Mouse (Mus musculus): ENCODE data around the gene Jag2. TPM values are rescaled to one million over a fixed set of nuclear protein-coding genes. Genes with fewer than 3 reads are reported as not detected.

The Jag2 gene
- 10 to 100 TPM; 29.4 to 40.0 TPM for total RNA-seq (2021)
- long read RNA-seq, experiment 1, full-length matches to known transcripts = 8 of 69 reads
- long read RNA-seq, experiment 1, partial matches to known transcripts = 31 of 69 reads
- long read RNA-seq, experiment 1, other reads (novel, unspliced or antisense) = 30 of 69 reads
- long read RNA-seq, experiment 2, full-length matches to known transcripts = 4 of 29 reads
- long read RNA-seq, experiment 2, partial matches to known transcripts = 10 of 29 reads
- long read RNA-seq, experiment 2, other reads (novel, unspliced or antisense) = 15 of 29 reads

DNA sequence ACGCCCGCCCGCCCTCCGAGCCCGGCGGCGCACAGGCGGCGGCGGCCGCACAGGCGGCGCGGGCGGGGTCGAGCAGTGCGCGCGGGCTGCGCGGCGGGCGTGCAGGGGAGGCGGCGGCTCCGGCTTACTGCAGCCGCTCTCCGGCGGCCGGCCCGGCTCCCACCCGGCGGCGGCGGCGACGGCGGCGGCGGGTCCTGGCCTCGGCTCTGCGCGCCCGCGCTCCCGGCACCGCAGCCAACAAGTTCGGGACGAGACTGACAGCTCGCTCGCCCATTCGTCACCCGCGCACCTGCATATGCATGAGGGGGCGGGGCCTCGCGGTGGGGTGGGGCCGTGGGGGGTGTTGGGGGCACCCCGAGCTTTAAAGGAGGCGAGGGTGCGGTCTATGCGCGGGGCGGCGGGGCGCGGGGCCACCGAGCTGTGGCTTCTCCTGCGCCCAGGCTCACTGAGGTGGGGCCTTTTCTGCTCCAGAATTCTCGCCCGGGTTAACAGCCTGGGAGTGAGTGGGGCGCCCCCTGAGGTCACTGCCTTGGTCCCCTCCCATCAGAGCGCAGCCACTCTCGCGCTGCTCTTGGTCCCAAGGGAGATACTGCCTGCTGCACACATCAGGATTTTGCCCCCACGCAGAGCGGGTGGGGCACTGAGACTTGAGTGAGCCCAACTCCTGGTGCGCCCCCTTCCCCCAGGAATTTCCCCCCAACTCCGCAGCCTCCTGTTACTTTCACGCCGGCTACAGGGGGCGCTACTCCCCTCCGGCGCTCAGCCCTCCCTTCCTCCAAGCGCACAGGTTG, at the start of gene Jag2:
TSS of gene Jag2 (minus strand) at position 215 of the 791 bp plus-strand sequence.
- DNase-seq = peak; percentile 73

DNA sequence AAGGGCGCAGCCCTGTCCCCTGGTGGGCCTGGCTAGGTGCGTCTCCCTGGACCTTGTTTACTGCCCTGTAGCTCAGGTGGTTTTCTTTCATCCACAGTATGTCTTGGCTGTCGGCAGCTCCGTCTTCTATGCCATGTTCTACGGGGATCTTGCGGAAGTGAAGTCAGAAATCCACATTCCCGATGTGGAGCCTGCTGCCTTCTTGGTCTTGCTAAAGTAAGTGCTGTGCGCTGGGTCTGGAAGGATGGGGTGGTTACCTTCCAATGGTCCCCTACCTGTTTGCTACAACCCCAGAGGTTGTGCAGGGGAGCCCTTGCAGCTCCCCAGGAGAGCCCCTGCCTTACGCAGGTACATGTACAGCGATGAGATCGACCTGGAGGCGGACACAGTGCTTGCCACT, 47.6 kb upstream of the Jag2 start:
- no peak for DNase-seq

DNA sequence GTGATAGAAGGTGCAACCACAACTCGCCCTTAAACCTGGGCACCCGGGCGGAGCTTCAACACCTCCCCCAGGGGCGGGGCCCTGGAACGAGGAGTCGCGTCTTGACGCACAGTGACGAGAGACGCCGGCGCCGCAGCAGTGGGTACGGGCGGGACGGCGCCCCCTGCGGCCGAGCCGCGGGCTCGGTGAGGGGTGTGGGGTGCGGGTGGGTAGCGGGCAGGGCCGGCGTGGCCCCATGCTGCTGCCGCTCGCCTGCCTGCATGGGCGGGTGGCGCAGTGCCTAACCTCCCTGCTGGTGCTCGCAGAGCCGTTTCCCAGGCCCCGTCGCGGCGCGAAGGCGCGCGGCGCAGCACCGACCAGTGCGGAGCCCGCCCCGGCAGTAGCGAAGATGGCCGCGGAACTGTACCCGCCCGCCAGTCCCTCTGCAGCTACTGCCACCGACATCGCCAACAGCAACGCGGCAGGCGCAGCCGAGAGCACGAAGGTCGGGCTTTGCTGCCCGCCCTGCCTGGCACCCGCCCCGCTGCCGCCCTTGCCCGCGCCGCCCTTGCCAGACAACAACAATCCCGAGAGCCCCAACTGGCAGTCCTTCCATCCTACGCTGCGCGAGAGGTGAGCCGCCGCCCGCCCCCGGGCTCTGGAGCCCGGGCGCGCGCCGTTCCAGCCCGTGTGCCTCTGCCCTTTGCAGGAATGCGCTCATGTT, 46.9 kb upstream of the Jag2 start, which contains the start of gene Btbd6:
TSS of gene Btbd6 (plus strand) at position 112 of the 703 bp plus-strand sequence.
- peak; percentile 88 for DNase-seq

DNA sequence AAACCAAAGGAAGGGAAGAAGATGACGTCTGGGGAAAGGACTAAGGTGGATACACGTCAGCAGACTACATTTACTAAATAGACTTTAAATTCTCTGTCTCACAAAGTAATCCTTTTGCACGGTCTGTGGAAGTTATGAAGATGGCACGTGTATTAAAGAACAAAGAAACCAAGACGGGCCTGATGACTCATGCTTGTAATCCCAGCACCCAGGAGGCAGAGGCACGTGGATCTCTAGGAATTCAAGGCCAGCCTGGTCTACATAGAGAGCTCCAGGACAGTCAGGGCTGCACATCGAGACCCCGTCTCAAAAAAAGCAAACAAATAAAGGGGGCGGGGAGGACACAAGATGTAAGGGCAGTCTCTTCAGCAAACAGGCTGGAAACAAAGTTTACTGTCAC, 45.2 kb upstream of the Jag2 start:
- no peak for DNase-seq

DNA sequence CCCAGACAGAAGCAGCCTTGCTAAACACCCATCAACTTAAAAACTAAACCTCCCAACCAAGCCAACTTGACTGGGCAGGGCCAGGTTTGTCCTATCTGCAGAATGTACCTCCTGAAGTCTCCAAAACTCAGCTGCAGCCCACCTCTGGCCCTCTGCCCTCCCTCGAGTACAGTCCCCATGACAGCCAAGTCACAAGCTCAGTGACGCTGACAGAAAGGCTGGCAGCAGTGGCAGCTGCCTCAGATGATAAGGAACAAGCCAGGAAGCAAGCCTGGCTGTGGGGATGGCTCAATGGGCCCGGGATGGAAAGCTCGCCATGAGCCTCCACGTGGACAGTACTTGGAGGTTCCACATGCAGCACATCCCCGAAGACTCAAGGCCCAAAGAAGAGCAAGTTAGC, 40.0 kb upstream of the Jag2 start:
- no peak for DNase-seq

DNA sequence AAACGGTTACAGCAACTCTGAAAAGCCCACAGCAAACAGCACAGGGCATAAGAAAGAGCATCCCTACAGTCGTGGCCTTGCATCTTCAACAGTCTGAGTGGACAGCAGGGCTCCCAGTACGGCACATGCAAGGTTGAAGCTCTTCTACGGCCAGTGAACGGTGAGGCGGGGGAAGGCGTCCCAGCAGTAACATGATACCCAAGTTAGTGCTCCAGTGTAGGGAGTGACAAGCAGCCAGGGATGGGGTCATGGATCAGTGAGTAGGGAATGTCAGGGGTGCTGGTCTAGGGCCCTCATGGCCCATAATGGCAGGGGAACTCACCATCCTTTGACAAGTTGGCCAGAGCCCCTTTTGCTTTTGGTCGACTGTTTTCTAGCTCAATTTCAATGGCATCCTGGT, 39.4 kb upstream of the Jag2 start:
- DNase-seq = no peak

DNA sequence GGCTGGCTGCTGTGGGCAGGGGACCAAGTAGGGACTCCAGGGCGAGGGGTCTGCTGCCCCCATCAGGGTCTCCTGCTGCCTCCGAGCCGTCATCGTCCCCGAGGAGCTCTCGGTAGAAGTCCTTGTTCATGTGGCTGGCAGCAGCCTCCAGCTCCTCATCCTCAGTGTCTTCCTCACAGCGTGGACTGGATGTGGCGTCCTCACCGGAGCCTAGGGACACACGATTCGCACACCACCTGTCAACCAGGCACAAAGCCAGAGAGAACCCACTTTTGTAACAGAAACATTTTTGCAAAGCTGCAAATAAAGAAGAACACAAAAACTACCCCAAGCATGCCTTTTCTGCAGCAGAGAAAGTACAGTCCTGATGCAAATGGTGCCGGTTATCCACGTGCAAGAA, 36.2 kb upstream of the Jag2 start:
- DNase-seq = no peak

DNA sequence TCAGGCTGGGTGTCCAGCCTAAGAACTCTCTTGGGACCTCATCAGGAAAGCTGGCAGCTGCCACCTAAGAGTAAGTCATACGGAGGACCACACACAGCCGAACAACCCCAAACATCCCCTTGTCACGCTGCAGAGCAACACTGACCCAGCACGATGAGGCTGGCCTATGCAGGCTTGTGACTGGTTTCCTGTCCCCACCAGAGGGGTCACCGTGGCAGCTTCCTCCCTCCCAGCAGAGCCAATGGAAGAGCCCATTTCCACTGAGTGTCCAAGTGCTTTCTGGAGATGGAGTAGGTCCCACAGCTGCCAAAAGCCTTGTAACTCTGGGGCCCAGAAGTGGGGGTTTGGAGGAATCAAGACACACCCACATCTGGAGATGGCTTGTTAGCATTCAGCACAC, 32.3 kb upstream of the Jag2 start:
- no peak for DNase-seq

DNA sequence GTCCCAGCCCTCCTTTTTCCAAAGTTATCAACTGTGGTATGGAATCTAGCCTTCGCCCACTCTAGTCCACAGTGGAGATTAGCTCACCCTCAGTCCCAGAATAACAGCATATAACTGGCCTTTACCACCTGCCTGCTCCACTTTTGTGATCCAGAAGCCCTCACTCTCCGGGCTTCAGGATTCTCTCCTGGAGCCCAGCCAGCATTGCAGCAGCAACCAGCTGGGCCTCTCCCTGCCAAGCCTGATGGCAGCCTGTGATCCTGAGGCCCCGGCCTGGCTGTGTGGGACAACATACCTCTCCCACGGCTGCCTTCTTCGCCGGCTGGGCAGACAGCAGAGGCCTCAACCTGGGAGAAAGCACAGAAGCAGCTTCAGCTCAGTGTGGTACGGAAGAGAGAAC, 31.9 kb upstream of the Jag2 start:
- peak; percentile 78 for DNase-seq

DNA sequence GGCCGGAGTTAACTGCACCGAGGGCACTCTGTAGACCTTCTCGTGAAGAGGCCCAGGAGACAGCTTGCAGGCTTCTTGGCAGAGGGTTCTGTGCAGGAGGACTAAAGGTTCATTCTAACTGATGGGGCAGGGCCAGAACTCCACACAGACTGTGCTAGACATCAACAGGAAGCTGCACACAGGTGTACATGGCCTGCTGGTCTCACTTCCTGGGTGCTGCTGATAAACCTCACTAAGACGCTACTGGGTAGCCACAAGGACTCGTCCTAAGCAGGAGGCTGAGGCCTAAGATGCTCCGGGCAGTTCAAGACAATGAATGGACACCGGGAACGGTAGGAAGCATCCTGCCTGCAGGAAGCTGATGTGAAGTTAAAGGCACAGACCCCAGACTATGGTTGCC, 29.8 kb upstream of the Jag2 start:
- DNase-seq = no peak

DNA sequence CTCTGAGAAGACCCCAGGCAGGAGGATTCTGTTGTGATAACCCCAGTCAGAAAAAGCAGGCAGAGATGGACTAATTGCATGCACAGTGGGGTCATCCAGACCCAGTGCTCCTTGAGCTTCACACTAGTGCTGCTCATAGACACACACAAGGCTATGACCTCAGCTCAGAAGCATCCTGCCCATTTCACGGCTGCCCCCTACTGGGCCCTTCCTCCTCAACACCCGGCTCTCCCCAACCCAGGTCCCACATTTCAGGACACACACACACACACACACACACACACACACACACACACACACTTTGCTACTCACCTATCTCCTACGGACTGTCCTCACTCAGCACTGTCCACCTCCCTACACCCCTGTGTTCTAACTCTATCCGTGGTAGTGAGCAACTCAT, 28.7 kb upstream of the Jag2 start:
- DNase-seq = peak; percentile 62

DNA sequence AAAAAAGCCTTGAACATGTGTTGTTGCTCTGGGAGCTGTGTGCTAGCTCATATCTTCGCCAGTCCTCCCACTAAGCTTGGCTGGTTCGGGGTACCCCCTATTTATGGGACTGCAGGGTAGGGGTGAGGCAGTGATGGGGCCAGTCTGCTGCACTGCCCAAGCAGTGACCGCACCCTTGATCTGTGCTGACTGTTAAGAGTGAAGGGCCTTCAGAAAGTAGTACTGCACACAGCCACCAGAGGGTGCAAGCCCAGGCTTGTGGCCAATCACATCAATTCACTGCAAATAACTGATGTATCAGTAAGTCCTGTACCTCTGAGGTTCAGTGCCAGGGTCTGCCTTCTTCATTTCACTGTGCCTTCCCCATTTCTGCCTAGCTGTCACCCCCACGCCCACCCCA, 26.2 kb upstream of the Jag2 start:
- DNase-seq = peak; percentile 84

DNA sequence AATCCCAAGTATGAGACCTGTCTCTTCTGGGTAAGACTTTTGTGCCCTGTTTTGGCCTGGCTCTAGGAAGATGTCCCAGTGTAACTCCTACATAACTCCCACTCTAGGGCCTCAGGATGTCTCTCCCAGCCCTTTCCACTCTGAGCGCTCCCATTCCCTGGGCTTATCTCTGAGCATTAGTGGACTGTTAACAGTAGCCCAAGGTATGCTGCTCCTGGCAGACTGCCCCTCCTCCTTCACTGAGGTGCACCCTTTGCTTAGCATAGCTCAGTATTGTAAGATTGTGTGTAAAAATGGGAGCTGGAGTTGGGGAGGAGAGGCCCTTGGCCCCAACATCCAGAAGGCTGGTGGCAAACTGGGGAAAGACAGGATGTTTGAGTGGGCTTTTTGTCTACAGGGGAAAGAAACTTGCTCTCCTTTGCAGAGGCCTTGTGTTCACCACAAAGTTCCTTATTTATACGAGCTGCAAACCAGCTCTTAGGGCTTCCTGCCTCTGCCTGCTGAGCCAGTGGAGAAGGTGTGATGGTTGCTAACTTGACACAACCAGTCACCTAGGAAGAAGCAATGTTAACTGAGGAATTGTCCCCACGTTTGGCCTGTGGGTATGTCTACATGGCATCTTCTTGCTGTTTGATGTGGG, 23.5 kb upstream of the Jag2 start:
- no peak for DNase-seq

DNA sequence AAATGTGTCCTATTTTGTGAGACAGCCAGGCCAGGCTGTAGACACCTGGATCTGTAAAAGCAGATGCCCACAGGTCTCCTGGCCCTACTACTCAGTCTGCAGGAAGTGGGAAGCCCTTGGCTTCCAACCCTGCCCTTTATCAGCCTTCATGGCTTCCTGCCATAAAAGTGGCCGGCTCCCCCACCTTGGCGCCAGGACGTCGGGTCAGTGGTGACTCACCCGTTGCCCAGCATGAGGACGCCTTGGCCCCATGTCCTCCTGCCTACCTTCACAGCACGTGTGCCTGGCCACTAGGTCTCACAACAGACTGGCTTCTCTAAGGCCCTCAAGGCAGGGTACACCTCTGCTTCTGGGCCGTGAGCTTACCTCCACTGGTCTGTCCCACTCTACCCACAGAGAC, 22.9 kb upstream of the Jag2 start:
- no peak for DNase-seq

DNA sequence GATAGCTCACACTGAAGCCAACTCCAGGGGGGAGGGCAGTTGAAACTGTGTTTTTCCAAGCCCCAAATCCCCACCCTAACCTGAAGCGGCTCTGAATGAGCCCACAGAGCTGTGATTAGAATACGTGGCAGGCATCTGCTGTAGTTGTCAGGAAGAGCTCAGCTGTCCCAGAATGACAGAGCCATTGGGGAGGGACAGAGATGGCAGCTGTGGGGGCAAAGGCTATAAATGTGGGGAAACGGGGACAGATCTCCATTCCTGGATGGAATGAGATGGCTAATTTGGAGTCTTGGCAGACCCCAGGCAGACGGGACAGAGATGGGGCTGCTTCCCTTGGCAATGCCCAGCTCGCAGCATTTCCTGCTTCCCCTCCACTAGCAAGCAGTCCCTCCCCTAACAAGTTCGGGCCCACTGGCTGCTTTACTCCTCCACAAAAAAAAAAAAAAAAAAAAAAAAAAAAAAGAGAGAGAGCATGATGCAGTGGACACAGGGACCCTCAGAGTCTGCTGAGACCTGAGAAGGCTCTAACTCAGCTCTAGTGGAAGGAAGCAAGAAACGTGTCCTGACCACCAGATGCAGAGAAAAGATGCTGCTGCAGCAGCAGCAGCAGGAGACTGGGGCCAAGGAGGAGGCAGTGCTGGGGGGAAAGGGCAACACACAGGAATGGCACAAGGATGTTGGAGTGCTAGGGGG, 21.7 kb upstream of the Jag2 start:
- DNase-seq = peak; percentile 8

DNA sequence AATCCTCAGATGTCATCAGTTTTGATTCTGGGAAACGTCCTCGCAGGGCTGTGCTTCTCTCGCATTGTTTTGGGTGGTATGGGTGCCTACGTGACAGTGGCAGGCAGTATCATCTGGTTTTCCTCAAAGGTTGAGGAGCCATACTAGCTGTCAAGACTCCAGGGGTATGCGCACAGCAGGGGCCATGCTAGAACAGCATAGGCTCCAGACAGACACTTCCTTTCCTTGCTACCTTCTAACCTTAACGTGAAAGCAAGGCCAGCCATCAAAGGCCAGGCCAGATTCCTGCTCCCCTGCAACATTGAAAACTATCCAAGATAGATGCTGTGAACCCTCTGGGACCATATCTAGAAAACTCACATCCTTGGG, 21.2 kb upstream of the Jag2 start:
- DNase-seq = no peak

DNA sequence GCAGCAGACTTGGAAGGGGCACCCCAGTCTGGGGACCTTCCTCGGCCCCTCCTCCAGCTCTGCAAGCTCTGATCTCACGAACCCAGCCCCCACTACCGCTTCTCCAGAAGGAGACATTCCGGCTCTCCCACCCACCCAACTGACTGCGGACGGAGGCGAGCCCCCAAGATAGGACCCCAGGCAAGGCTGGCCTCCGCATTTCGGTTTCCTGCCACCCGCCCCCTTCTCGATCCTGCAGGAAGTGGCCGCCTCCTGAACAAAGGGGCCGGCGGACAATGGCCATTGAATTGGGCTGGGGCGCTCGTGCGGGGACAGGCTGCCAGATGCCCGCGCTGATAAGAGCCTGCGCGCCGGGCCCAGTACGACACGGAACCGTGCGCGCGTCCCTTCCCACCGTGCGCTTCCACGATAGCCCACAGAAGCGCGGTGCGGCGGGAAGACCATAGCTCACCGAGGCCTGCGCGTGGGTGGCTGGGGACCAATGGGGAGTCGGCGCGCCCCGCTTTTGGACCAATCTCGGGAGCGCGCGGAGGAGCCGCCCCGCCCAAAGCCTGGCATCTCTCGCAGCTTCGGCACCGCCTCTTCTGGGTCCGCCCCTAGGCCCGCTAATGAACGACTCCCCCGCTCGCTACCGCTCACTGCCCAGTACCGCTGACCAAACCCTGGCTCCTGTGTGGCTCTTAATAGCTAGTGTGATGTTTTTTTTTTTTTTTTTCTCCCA, 20.6 kb upstream of the Jag2 start:
- peak; percentile 85 for DNase-seq

DNA sequence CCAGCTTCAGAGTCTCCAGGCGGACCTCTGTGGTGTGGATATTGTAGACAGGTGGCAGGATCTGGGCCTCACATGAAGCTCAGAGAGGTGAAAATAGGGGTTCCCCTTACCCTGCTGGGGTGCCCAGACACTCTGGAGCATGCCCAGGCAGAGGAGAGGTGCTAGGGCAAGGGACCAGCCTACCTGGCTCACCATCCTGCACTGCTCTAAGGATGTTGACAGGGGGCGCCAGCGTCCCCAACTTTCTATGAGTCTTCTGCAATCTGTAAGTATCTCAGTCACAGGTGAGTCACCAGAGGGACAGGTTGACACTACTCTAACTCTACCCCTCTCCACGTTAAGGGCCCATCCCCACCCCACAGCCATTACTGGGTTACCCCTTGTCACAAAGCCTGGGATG, 17.7 kb upstream of the Jag2 start:
- DNase-seq = peak; percentile 32

DNA sequence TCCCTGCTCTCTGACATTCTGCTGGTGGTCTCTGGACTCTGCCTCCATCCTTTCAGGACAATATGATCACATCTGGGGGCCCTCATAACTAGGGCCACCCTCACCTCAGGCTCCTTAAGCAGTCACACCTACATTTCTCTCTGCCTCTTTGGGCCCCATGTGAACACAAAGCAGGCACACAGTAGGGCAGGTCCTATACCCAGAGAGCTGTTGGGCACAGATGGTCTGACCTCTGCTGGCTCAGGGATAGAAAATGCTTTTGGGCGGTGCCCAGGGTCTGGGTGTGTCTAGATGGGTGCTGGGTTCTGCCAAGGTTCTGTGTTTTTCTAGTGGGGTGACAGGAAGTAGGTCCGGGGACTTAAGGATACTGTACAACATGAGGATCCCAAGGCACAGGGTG, 14.1 kb upstream of the Jag2 start:
- DNase-seq = no peak

DNA sequence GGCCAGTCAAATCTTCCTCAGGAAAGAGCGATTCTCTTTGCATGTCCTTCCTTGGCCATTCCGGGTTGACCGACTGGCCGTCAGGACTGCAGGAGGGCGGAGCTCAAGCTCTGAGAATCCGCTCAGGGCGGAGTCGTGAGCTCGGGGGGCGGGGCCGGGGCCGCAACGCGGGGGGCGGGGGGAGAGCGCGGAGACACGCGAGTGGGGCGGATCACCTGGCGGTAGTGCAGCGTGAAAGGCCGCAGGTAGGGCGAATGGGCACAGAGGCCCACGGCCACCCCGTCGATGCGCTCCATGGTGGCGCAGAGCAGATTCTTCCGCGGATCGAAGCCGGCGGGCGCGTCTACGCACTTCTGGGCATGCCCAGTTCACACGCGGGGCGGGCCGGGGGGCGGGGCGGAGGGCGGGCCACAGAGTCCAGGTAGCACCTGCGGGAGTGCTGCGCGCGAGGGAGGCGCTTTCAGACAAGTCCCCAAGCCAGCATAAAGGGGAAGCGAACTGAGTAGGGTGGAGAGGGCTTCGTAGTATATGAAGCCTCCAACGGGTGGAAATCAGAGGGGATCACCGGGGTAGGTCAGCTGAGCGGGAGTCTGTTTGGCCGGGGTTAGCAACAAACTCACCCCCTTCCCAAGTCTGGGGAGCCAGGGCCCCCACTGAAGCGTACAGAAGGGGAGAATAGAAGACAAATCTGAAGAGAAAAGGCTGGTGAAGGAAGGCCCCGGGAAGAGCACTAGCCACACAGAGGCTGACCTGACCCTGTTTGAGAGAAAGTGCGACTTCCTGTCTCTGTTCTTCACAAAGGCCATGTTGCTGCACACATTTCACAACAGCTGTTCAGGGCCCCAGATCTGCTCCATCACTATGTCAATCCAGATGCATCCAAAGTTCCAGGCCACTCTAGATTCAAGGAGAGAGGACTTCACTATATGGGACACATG, 12.5 kb upstream of the Jag2 start, which contains the start of gene Nudt14:
TSS of gene Nudt14 (minus strand) at position 349 of the 938 bp plus-strand sequence.
- DNase-seq = peak; percentile 79
